Mouse (Mus musculus) liver, adult 2 months (tissue): ENCODE measurements around the gene Spata13.

Experiments used
- CTCF ChIP-seq: fragments of 200-500 bp; IDR thresholded peaks from 2 replicates; pipeline ENCODE4 v1.5.1; 2011; ENCODE audit warnings: low read depth, low read length, control low read depth
- POLR2A ChIP-seq: fragments of 200-500 bp; IDR thresholded peaks from 2 replicates; pipeline ENCODE4 v1.6.1; 2011; ENCODE audit warnings: low read length, control low read depth; ENCODE audit not compliant: insufficient read depth; ENCODE audit errors: extremely low read depth

GRCm38 (mm10) chr14:60693666-60694065, 59.9 kb downstream of the Spata13 start:
- no peak for TF ChIP-seq CTCF
- TF ChIP-seq POLR2A = no peak
